Mouse (Mus musculus): ENCODE results near the gene Ubxn11.

Ubxn11 gene

DNA sequence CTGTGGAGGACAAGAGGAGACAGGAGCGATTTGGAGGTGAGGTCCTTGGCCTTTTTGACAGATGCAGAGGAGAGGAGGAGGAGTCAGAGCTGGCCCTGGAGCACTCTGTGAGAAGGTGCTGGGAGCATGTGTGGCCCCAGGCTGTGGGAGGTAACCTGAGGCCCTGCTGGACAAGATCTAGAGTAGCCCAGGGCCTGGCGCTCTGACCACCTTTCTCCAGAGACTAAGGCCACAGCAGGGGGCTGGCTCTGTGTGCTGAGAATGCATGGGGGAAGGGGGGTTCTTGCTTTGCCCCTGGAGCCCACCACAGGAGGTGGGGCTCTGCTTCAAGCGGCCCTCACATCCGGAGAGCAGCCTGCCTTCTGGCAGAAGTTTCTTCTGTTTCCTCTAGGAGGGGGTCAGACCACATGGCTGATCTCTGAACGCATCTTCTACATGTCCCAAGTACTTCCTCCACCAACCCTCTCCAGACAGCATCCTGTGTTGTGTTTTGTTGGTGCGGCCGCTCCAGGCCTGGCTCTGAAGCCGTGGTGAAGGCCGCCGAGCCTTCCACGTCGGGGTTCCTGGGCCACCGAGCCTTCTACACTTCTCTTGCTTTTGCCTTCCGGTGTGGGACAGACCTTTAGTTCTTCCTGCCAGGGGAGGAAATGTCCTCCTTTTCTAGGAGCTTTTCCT is 15.9 kb downstream of the Ubxn11 start:
- no peak for DNase-seq (ENCODE audit: low spot score in 2 of 2)

DNA sequence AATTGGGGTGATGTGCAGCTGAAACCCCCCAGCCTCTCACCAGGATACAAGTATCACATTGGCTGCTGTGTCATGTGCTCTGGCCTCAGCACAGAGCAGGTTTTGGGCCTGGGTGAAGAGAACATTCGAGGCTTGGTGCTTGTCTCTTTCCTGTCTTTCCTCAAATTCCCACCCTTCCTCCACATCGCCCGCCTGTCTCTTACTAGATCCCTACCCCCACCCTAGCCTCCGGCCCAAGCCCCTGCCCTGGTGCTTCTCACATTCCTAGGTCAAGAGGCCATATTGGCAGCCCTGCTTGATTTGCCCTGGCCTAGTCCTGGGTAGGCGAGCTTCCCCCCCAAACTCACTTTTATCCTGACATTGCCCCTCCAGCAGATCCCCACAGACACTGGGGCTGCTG is 16.7 kb downstream of the Ubxn11 start:
- no peak for DNase-seq (ENCODE audit: low spot score in 2 of 2)

GRCm38 (mm10) chr4:134119644-134120043 is 17.3 kb downstream of the Ubxn11 start:
- DNase-seq (ENCODE audit: low spot score in 2 of 2): no peak

- no peak for DNase-seq (ENCODE audit: low spot score in 2 of 2)
Observed at GRCm38 (mm10) chr4:134120192-134120805, 17.9 kb downstream of the Ubxn11 start.

- DNase-seq (ENCODE audit: low spot score in 2 of 2): no peak
Observed at GRCm38 (mm10) chr4:134120916-134121315, 18.5 kb downstream of the Ubxn11 start.

DNA sequence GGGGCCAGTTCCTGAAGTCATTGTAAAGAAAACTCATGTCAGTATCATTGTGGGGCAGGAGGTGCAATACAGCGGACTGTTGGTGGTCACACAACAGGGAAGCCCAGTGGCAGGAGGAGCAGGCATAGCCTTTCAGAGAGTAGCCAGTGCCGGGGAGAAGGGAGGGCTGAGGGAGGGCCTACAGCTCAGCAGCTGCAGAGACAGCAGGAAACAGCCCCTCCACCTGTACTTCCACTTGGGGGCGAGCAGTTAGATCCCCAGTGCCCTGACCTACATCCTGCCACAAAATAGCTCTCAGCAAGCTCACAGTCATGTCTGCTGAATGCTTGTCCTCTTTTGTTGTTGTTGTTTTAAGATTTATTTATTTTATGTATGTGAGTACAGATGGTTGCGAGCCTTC is 19.2 kb downstream of the Ubxn11 start:
- no peak for DNase-seq (ENCODE audit: low spot score in 2 of 2)

GRCm38 (mm10) chr4:134122281-134122680 is 19.9 kb downstream of the Ubxn11 start:
- no peak for DNase-seq (ENCODE audit: low spot score in 2 of 2)

GRCm38 (mm10) chr4:134123147-134123546 is 20.8 kb downstream of the Ubxn11 start:
- no peak for DNase-seq (ENCODE audit: low spot score in 2 of 2)

DNA sequence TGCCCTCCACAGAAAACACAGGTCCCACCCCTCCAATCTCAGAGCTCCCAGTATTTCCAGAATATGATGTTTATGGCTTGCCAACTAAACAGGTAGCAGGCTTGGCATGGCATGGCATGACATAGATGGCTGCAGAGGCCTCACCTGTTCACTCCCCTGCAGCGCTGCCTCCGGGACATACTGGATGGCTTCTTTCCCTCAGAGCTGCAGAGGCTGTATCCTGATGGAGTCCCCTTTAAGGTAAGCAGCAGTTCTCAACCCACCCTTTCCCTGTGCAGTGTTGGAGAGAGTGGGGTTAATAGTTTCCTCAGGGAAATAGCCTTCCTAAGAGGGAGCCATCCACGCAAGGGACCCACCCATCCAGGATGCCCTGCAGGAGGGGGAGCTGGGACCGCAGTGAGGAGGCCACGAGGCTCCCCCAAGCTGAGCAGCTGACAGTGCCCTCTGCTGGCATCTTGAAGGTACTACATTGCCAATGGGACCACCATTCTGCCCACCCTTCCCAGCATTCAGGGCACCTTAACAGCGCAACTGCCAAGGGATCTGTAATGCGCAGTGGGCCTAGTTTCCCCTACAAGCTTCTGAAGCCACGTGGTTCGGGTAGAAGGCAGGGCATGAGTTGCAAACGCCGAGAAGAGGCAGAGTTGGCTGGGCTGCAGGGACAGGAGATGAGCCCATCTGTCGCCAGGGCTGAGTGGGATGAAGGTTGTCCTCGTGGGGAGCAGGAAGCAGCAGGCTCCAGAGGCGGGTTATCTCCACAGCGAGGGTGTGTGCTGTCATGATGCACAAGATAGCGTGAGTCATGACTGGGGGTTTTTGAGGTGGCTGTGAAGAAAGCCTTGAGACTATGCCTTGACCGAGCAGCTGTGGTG is 21.5 kb downstream of the Ubxn11 start:
- no peak for DNase-seq (ENCODE audit: low spot score in 2 of 2)

- DNase-seq (ENCODE audit: low spot score in 2 of 2): no peak
Observed at GRCm38 (mm10) chr4:134125383-134126060, 23.2 kb downstream of the Ubxn11 start.

DNA sequence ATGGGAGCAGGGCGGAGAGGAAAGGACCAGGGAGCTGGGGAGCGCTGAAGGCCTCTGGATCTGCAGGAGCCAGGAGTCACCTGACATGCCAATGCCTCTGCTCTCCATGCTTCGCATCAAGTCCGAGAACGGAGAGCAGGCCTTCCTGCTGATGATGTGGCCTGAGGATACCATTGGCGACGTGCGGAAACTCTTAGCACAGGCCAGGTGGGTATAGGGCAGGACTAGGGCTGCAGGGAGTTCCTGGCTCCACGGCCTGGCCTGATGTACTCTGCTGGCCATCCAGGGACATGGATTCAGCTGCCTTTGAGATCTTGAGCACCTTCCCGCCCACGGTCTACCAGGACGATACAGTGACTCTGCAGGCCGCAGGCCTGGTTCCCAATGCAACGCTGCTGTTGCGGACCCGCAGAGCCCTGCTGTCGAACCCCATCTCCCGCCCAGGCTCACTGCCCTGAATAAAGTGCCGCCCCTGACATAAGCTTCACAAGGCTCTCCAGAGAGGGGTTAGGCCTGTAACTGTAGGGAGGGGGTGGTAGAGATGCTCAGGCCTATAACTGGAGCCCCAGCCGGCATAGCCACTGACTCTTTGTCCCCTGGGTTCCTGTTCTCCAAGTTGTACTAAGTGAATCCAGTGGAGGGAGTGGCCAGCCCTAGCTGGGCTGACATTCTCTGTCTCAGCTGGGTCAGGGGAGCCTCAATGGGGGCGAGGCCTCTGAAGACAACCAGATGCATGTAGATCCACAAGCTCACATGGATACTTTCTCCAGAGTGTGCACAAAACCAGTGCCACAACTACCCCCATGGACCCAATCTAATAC is 24.1 kb downstream of the Ubxn11 start:
- DNase-seq (ENCODE audit: low spot score in 2 of 2): no peak

- DNase-seq (ENCODE audit: low spot score in 2 of 2): no peak
Observed at GRCm38 (mm10) chr4:134127121-134127455, 24.7 kb downstream of the Ubxn11 start.

DNA sequence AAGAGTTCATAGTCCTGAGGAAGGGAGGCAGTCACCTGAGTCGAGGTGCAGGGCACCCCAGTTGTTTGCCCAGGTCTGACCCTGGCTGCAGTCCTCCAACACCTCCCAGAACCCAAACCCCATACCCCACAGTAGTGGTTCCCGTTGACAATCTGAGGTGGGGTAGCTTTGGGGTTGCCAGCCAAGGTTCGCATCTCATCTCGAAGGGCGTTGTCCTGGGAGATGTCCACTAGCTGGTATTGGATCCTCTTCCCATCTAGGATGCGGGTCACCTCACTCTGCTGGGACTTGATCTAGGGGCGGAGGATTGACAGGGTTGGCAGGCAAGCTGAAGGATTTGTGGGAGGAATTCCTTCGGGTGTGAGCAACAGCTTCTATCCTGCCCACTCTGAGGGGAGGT is 25.4 kb downstream of the Ubxn11 start:
- DNase-seq (ENCODE audit: low spot score in 2 of 2): no peak

DNA sequence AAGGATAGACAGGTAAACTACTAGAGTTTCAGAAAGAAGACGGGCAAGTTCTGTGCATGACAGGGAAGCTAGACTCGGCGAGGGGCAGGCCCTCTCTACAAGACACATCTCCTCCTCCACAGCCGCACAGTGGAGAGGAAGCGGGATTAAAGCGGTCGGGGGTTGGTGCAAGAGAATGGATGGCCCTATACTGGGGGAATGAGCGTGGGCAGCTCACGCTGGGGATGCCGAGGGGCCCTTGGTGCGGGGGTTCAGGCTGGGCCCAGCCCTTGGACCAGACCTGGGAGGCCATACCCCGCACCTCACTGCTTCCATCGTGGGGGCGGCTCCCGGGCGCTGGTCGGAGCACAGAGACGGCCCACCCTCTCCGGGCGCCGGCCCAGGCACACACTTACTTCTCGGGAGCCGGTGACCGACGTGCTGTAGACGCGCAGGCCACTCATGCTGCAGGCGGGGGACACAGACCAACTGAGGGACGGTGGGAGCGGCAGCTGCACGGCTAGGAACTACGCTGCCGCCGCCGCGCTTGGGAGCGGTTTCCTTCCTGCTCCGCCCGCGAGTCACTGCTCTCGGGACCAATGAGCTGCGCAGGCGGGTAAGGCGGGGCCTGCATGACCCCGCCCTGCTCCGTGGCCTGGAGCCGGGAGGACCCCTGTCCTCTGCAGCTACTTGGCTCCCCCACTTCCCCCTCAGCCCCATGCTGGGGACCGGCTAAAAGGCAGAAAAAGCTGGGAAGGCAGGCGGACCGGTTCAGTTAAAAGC is 26.0 kb downstream of the Ubxn11 start, which contains the start of gene Sh3bgrl3:
TSS of gene Sh3bgrl3 (minus strand) at position 569 of the 762 bp plus-strand sequence.
- peak; percentile 83 to 85 for DNase-seq (ENCODE audit: low spot score in 2 of 2)

- no peak for DNase-seq (ENCODE audit: low spot score in 2 of 2)
Observed at GRCm38 (mm10) chr4:134128983-134129362, 26.6 kb downstream of the Ubxn11 start.

- no peak for DNase-seq (ENCODE audit: low spot score in 2 of 2)
Observed at GRCm38 (mm10) chr4:134129482-134129881, 27.1 kb downstream of the Ubxn11 start.

DNA sequence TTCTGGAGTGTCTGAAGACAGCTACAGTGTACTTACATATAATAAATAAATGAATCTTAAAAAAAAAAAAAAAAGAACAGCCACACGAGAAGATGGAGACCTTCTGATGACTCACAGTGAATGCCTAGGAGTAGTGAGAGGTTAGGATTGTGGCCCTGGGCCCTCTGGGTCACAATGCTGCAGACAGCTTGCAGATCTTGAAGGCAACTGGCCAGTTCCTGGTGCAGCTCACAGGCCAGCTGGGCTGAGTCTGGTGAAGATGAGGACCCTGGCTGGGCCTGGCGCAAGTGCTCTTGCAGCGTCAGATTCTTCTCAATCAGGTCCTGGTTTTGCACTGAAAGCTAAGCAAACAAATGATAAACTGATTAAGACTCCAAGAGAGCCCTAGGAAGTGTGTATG is 29.7 kb downstream of the Ubxn11 start:
- DNase-seq (ENCODE audit: low spot score in 2 of 2): no peak

GRCm38 (mm10) chr4:134132519-134133095 is 30.2 kb downstream of the Ubxn11 start:
- no peak for DNase-seq (ENCODE audit: low spot score in 2 of 2)

DNA sequence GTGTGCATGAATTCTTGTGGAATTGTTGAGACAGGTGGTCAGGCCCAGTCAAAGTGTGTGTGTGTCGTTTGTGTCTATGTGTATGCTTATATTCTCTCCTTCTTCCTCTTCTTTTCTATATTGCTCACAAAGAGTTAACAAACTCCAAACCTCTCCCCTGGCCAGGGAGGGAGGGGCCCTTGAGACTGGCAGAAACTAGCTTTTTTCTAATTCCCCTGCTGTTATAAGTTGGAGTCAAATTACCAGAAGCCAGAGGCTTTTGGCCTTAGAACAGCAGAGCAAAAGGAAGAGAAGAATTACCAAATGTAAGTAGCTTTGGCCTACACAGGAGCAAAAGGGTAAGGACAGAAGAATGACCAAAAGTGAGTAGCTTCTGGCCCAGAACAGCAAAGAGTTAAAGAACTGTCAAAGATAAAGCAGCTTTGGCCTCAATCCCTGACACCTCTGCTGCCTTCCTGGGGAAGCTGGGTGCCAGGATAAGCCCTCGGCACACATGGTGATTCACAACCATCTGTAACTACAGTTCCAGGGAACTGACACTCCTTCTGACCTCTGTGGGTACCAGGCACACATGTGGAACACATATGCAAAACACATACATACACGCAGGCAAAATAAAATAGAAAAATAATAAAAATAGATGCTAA is 34.0 kb downstream of the Ubxn11 start:
- DNase-seq (ENCODE audit: low spot score in 2 of 2): no peak

- no peak for DNase-seq (ENCODE audit: low spot score in 2 of 2)
Observed at GRCm38 (mm10) chr4:134138857-134139256, 36.5 kb downstream of the Ubxn11 start.

Data from urinary bladder, postnatal 4 days (tissue).